Mouse (Mus musculus) limb, embryonic 15.5 days (tissue): ENCODE measurements around the gene Fkbp6. TPM values are rescaled to one million over a fixed set of nuclear protein-coding genes. Genes with fewer than 3 reads are reported as not detected.
A peak's percentile ranks its signal among the peaks of the same experiment; 100 is the strongest.

Experiments used
- ATAC-seq: fragments of 200-750 bp; cut with Nextera tagmentation; 2 replicates; pipeline ENCODE4 v1.8.0; 2017; ENCODE audit warnings: low read depth, moderate TSS enrichment; ENCODE audit not compliant: insufficient number of reproducible peaks, low FRiP score, low TSS enrichment
- H3K27ac ChIP-seq: fragments of 300-500 bp; sonication (generic); 2 replicates; pipeline ENCODE4 v1.5.1; 2015; ENCODE audit warnings: moderate library complexity, mild to moderate bottlenecking, inconsistent platforms
- H3K27me3 ChIP-seq: fragments of 300-500 bp; sonication (generic); 2 replicates; pipeline ENCODE4 v1.6.1; 2015; ENCODE audit warnings: inconsistent platforms
- H3K36me3 ChIP-seq: fragments of 300-500 bp; sonication (generic); 2 replicates; pipeline ENCODE4 v1.6.1; 2015; ENCODE audit warnings: inconsistent platforms
- H3K4me1 ChIP-seq: fragments of 300-500 bp; sonication (generic); 2 replicates; pipeline ENCODE4 v1.6.1; 2015; ENCODE audit warnings: inconsistent platforms
- H3K4me2 ChIP-seq: fragments of 300-500 bp; sonication (generic); 2 replicates; pipeline ENCODE4 v1.6.1; 2015; ENCODE audit warnings: mild to moderate bottlenecking, inconsistent platforms
- H3K4me3 ChIP-seq: fragments of 300-500 bp; sonication (generic); 2 replicates; pipeline ENCODE4 v1.5.1; 2015; ENCODE audit warnings: mild to moderate bottlenecking, inconsistent platforms
- H3K9ac ChIP-seq: fragments of 300-500 bp; sonication (generic); 2 replicates; pipeline ENCODE4 v1.6.1; 2015; ENCODE audit warnings: inconsistent platforms
- H3K9me3 ChIP-seq: fragments of 300-500 bp; sonication (generic); 2 replicates; pipeline ENCODE4 v1.6.1; 2016; ENCODE audit warnings: inconsistent platforms
- WGBS: fragments of 180-500 bp; shearing (Covaris S2); methylation state at CpG from one replicate; pipeline ENCODE4 v1.1.7; 2015; 5-methylcytosine and 5-hydroxymethylcytosine counted together
- polyA plus RNA-seq: library from polyadenylated mRNA; unstranded; fragments of >200 nt; fragmentation: Nextera tagmentation; extraction: Ambion mirVana; gene quantifications from 2 replicates; pipeline ENCODE4 v1.2.1, GENCODE M21; 2015

Gene Fkbp6
- polyA plus RNA-seq, 1 experiment from 2014 or later: not detected

- no peaks in the 10 kb centered on the region for H3K4me1 ChIP-seq
- H3K36me3 ChIP-seq: no peaks in the 10 kb centered on the region
- peaks cover 6% of the 10 kb centered on the region; the same call in 1 of the 2 replicates for H3K27me3 ChIP-seq
- H3K9ac ChIP-seq: no peak overlapping the region
- no peak overlapping the region for H3K4me2 ChIP-seq
- no peak overlapping the region for H3K27ac ChIP-seq
- no peaks in the 10 kb centered on the region for H3K9me3 ChIP-seq
- no peak for ATAC-seq
- 64% methylated on average over 3 of the region's 3 CpGs for WGBS
- H3K4me3 ChIP-seq: no peak overlapping the region
Observed at GRCm38 (mm10) chr5:135302454-135302853, 47.4 kb downstream of the Fkbp6 start.

GRCm38 (mm10) chr5:135301916-135302315, 47.9 kb downstream of the Fkbp6 start:
- Histone ChIP-seq H3K9me3 (no peaks in the 10 kb centered on the region), H3K4me2 (no peak overlapping the region), H3K4me3 (no peak overlapping the region), H3K36me3 (no peaks in the 10 kb centered on the region), H3K27ac (0 out of 2 replicates have a peak overlapping the region, but pooled peaks have one; percentile 18), H3K9ac (no peak overlapping the region), H3K27me3 (peaks cover 6% of the 10 kb centered on the region; the same call in 1 of the 2 replicates), H3K4me1 (no peaks in the 10 kb centered on the region)
- WGBS: 32% methylated on average over 3 of the region's 3 CpGs
- no peak for ATAC-seq

DNA sequence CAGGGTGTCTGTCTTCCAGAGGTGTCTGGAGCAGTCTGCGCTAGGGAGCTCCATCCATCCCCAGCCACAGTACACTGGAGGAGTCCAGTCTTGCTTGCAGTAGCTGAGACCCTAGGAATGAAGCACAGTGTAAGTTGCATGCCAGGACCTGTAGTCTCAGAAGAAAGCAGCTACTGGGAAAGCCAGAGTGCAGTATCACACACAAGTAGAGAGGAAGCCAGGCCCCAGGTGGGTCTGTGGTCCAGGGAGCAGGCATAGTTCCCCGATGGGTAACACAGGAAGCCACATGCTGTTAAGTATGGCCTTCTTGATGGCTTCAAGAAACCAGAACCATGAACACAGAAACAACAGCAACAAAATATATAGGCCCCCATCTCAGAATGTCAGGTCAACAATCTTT, 57.8 kb downstream of the Fkbp6 start:
- Histone ChIP-seq H3K4me1 (no peaks in the 10 kb centered on the region), H3K9me3 (no peaks in the 10 kb centered on the region), H3K27me3 (no peaks in the 10 kb centered on the region), H3K4me3 (no peak overlapping the region), H3K27ac (no peak overlapping the region), H3K36me3 (no peaks in the 10 kb centered on the region), H3K9ac (no peak overlapping the region), H3K4me2 (no peak overlapping the region)
- ATAC-seq: no peak
- 54% methylated on average over 2 of the region's 2 CpGs for WGBS

DNA sequence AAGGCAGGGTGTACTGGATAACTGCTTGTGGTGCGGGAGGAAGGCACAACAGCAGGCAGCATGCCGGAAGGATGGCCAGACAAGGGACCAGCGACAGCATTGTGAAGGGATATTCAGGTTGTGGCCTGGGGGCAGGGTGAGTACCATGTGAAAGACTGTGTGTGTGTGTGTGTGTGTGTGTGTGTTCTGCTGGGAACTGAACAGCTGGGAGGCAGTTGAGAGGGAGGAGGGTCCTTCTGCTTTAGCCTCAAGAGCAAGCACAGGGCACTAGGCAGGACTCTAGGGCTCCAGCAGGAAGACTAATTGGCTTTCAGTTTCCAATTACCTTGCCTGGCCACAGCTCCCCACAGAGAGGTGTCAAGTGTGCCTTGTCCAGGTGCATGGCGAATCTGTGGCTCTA, 58.7 kb downstream of the Fkbp6 start:
- H3K4me3 ChIP-seq: no peak overlapping the region
- no peak overlapping the region for H3K4me2 ChIP-seq
- no peak for ATAC-seq
- no peaks in the 10 kb centered on the region for H3K36me3 ChIP-seq
- H3K27ac ChIP-seq: no peak overlapping the region
- H3K9me3 ChIP-seq: no peaks in the 10 kb centered on the region
- WGBS: 31% methylated on average over 4 of the region's 4 CpGs
- no peaks in the 10 kb centered on the region for H3K27me3 ChIP-seq
- H3K9ac ChIP-seq: no peak overlapping the region
- no peaks in the 10 kb centered on the region for H3K4me1 ChIP-seq

DNA sequence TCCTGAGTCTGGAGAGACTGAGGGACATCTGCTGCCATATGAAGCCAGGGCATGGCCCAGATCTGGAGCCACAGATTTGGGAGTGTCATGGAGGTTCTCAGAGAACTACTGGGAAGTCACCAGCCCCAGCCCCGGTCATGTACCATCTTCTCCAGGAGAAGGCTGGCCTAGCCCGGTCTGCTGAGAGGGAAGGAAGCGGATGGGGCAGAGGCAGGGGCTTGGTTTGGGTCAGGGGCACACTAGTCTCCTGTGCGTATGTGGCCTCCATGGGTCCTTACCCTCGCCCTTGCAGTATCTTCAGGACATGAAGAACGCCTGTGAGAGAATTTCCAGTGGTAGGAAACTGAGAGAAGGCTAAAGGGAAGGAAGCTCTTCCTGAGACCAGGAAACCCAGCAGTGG, 59.1 kb downstream of the Fkbp6 start:
- 82% methylated on average over 6 of the region's 6 CpGs for WGBS
- Histone ChIP-seq H3K4me3 (no peak overlapping the region), H3K4me1 (no peaks in the 10 kb centered on the region), H3K4me2 (no peak overlapping the region), H3K27ac (no peak overlapping the region), H3K27me3 (no peaks in the 10 kb centered on the region), H3K36me3 (no peaks in the 10 kb centered on the region), H3K9ac (no peak overlapping the region), H3K9me3 (no peaks in the 10 kb centered on the region)
- ATAC-seq: no peak

DNA sequence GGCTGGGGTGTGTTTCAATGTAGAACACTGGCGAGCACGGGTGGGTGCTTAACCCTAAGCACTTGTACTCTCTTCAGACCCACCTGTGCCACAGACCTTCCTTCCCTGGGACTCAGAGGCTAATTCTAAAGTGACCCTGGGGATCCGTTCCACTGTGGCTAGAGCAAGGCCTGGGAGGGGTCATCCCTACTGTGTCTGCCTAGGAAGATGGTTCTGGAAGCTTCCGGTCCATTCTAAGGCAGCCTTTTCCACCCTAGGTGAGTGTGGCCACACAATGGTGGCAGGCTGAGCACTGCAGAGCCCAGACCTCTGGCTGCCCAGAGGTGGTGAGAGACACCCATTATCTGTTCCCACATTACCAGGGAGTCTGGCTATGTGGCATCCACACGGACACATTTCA, 62.9 kb downstream of the Fkbp6 start:
- Histone ChIP-seq H3K4me2 (no peak overlapping the region), H3K4me1 (no peaks in the 10 kb centered on the region), H3K9me3 (no peaks in the 10 kb centered on the region), H3K36me3 (no peaks in the 10 kb centered on the region), H3K27ac (no peak overlapping the region), H3K9ac (no peak overlapping the region), H3K4me3 (no peak overlapping the region), H3K27me3 (no peaks in the 10 kb centered on the region)
- 75% methylated on average over 5 of the region's 5 CpGs for WGBS
- no peak for ATAC-seq

- Histone ChIP-seq H3K27me3 (no peaks in the 10 kb centered on the region), H3K4me3 (no peak overlapping the region), H3K9ac (no peak overlapping the region), H3K4me1 (no peaks in the 10 kb centered on the region), H3K9me3 (no peaks in the 10 kb centered on the region), H3K4me2 (no peak overlapping the region), H3K36me3 (no peaks in the 10 kb centered on the region), H3K27ac (no peak overlapping the region)
- WGBS: 1% methylated on average over 6 of the region's 6 CpGs
- no peak; the same call in 1 of the 2 replicates for ATAC-seq
Observed at GRCm38 (mm10) chr5:135286185-135286584, 63.7 kb downstream of the Fkbp6 start.

DNA sequence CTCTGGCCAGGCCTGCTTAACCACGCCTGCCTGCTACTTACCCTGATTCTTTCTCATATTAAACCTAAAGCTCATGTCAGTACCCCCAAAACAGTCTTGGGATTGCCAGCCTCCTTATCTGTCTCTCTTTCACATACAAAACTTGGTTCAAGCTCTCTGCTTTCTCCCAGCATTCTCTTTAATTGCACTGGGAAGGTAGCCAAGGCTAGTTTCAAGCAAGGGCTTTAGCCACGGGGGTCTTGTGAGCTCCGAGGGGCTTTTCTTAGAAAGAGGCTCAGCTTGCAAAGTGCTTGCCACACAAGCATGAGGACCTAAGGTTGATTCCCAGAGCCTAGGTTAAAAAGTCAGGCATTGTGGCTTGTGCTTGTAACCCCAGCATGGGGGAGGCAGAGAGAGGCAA, 64.6 kb downstream of the Fkbp6 start:
- Histone ChIP-seq H3K9ac (no peak overlapping the region), H3K4me2 (no peak overlapping the region), H3K27ac (no peak overlapping the region), H3K4me3 (no peak overlapping the region), H3K36me3 (no peaks in the 10 kb centered on the region), H3K4me1 (peaks cover 4% of the 10 kb centered on the region; the same call in 1 of the 2 replicates), H3K27me3 (no peaks in the 10 kb centered on the region), H3K9me3 (no peaks in the 10 kb centered on the region)
- ATAC-seq: no peak
- WGBS: 60% methylated on average over 3 of the region's 3 CpGs

- Histone ChIP-seq H3K4me1 (peaks cover 23% of the 10 kb centered on the region), H3K9ac (no peak overlapping the region), H3K4me2 (no peak overlapping the region), H3K9me3 (no peaks in the 10 kb centered on the region), H3K4me3 (no peak overlapping the region), H3K36me3 (no peaks in the 10 kb centered on the region), H3K27me3 (no peaks in the 10 kb centered on the region; the same call in 1 of the 2 replicates), H3K27ac (peak overlapping the region; percentile 47)
- peak; percentile 60 for ATAC-seq
- WGBS: 52% methylated on average over 9 of the region's 9 CpGs
Observed at GRCm38 (mm10) chr5:135280226-135280625, 69.6 kb downstream of the Fkbp6 start.

GRCm38 (mm10) chr5:135276597-135276996, 73.2 kb downstream of the Fkbp6 start:
- no peak for ATAC-seq
- WGBS: 4% methylated on average over 36 of the region's 36 CpGs
- H3K36me3 ChIP-seq: no peaks in the 10 kb centered on the region
- H3K4me3 ChIP-seq: peak overlapping the region; percentile 18
- no peaks in the 10 kb centered on the region; the same call in 1 of the 2 replicates for H3K27me3 ChIP-seq
- H3K9me3 ChIP-seq: no peaks in the 10 kb centered on the region
- peak overlapping the region; percentile 90 for H3K27ac ChIP-seq
- H3K4me1 ChIP-seq: peaks cover 46% of the 10 kb centered on the region
- H3K4me2 ChIP-seq: peak overlapping the region; percentile 33
- no peak overlapping the region for H3K9ac ChIP-seq

- H3K36me3 ChIP-seq: no peaks in the 10 kb centered on the region
- peak overlapping the region; percentile 31; the same call in 1 of the 2 replicates for H3K4me2 ChIP-seq
- no peak overlapping the region for H3K9ac ChIP-seq
- H3K4me1 ChIP-seq: peaks cover 42% of the 10 kb centered on the region
- no peaks in the 10 kb centered on the region for H3K9me3 ChIP-seq
- 15% methylated on average over 15 of the region's 15 CpGs for WGBS
- H3K4me3 ChIP-seq: peak overlapping the region; percentile 8; the same call in 1 of the 2 replicates
- no peaks in the 10 kb centered on the region; the same call in 1 of the 2 replicates for H3K27me3 ChIP-seq
- H3K27ac ChIP-seq: peak overlapping the region; percentile 90
- peak; percentile 79 for ATAC-seq
Observed at GRCm38 (mm10) chr5:135274663-135275396, 75.0 kb downstream of the Fkbp6 start.

DNA sequence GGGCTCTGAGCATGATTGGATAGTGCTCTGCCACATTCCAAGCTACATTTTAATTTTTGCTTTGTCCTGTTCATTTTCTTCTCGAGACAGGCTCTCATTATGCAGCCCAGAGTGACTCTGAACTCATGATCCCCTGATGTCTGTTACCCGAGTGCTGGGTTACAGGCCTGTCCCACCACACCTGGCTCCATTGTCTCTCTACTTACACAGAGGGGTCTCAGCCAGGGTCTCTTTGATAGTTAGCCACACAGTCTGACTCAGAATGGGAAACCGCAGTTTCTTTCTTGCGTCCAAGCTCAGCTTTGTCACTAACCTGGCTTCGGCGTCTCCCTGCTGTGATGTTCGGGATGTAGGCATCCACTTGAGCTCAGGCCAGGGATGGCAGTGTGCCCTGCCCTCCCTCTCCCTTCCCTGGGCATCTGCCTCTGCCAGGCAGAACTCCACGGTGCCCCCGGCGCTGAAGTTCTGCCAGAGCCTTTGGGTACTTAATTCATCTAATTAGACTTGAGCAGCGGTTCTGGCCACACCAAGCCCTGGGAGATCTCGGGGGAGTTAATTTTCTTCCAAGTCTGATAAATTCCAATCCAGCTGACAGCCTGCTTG, 78.2 kb downstream of the Fkbp6 start:
- WGBS: 49% methylated on average over 12 of the region's 12 CpGs
- H3K4me1 ChIP-seq: peaks cover 51% of the 10 kb centered on the region
- no peaks in the 10 kb centered on the region for H3K9me3 ChIP-seq
- no peak overlapping the region for H3K9ac ChIP-seq
- H3K4me2 ChIP-seq: no peak overlapping the region
- no peaks in the 10 kb centered on the region for H3K36me3 ChIP-seq
- H3K27ac ChIP-seq: peak overlapping the region; percentile 79
- no peak for ATAC-seq
- no peaks in the 10 kb centered on the region; the same call in 1 of the 2 replicates for H3K27me3 ChIP-seq
- no peak overlapping the region for H3K4me3 ChIP-seq
